Mouse (Mus musculus) forebrain, embryonic 13.5 days (tissue): ENCODE measurements around the gene 4930432M17Rik. TPM values are rescaled to one million over a fixed set of nuclear protein-coding genes. Genes with fewer than 3 reads are reported as not detected.

Experiments
- ATAC-seq: fragments of 200-750 bp; cut with Nextera tagmentation; 2 replicates; pipeline ENCODE4 v1.8.0; 2017
- H3K27ac ChIP-seq: fragments of 300-500 bp; sonication (generic); 2 replicates; pipeline ENCODE4 v1.5.1; 2015; ENCODE audit warnings: inconsistent platforms, mild to moderate bottlenecking, moderate library complexity
- H3K27me3 ChIP-seq: fragments of 300-500 bp; sonication (generic); 2 replicates; pipeline ENCODE4 v1.6.1; 2015; ENCODE audit warnings: mild to moderate bottlenecking, inconsistent platforms
- H3K36me3 ChIP-seq: fragments of 300-500 bp; sonication (generic); 2 replicates; pipeline ENCODE4 v1.6.1; 2015; ENCODE audit warnings: mild to moderate bottlenecking, inconsistent platforms; ENCODE audit not compliant: poor library complexity, severe bottlenecking
- H3K4me1 ChIP-seq: fragments of 300-500 bp; sonication (generic); 2 replicates; pipeline ENCODE4 v1.6.1; 2015; ENCODE audit warnings: inconsistent platforms
- H3K4me2 ChIP-seq: fragments of 300-500 bp; sonication (generic); 2 replicates; pipeline ENCODE4 v1.6.1; 2015; ENCODE audit warnings: inconsistent platforms, mild to moderate bottlenecking, moderate library complexity
- H3K4me3 ChIP-seq: fragments of 300-500 bp; sonication (generic); 2 replicates; pipeline ENCODE4 v1.5.1; 2015; ENCODE audit warnings: mild to moderate bottlenecking, inconsistent platforms
- H3K9ac ChIP-seq: fragments of 300-500 bp; sonication (generic); 2 replicates; pipeline ENCODE4 v1.6.1; 2015; ENCODE audit warnings: mild to moderate bottlenecking, inconsistent platforms
- H3K9me3 ChIP-seq: fragments of 300-500 bp; sonication (generic); replicated peaks from 2 replicates; pipeline ENCODE4 v1.6.1; 2016; ENCODE audit warnings: inconsistent platforms
- WGBS: fragments of 180-500 bp; shearing (Covaris S2); methylation state at CpG from one replicate; pipeline ENCODE4 v1.1.7; 2015; 5-methylcytosine and 5-hydroxymethylcytosine counted together
- polyA plus RNA-seq: library from polyadenylated mRNA; unstranded; fragments of >200 nt; fragmentation: Nextera tagmentation; extraction: Ambion mirVana; gene quantifications from 2 replicates; pipeline ENCODE4 v1.2.1, GENCODE M21; 2015

4930432M17Rik gene
- polyA plus RNA-seq, 1 experiment from 2014 or later = not detected

GRCm38 (mm10) chr3:121645447-121645846 lies 25.1 kb upstream of the 4930432M17Rik start:
- no peaks in the 10 kb centered on the region for H3K9me3 ChIP-seq
- no peak overlapping the region for H3K4me2 ChIP-seq
- H3K27ac ChIP-seq = no peak overlapping the region
- ATAC-seq = no peak
- no peak overlapping the region for H3K9ac ChIP-seq
- H3K4me1 ChIP-seq = no peaks in the 10 kb centered on the region
- 67% methylated on average over 7 of the region's 7 CpGs for WGBS
- H3K36me3 ChIP-seq = no peaks in the 10 kb centered on the region
- no peak overlapping the region for H3K4me3 ChIP-seq
- no peaks in the 10 kb centered on the region for H3K27me3 ChIP-seq

DNA sequence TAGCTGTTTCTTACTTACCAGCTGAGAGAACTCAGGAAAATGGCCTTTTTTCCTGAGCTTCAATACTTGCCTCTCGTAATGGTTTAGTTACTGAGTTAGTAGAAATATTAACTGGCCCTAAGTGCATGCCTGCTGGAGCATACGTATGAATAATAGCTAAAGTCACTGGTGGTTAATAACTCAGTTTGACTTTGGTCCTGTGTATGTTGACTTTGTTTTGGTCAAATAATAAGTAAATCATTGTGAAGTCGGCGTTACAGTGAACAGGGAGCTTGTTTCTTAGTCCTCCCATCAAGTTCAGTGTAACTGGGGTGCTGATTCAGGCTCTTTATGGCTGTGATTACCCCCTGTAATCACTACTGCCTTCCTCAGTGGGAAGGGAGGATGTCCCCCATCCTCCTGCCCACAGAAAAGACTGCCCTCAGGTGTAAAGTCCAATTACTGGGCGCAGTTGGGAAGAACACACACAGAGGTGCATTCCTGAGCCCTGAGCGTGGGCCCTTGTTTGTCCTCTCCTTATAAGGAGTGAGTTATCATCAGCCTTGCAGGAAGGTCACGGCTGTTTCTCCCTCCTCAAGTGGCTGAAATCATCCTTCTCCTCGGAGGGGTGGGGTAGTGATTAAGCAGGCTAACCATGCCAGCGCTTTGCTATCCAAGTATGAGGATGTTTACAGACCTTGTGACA lies 24.1 kb upstream of the 4930432M17Rik start:
- H3K9ac ChIP-seq = no peak overlapping the region

GRCm38 (mm10) chr3:121648238-121648778 lies 22.3 kb upstream of the 4930432M17Rik start:
- WGBS = 90% methylated on average over 8 of the region's 8 CpGs
- no peaks in the 10 kb centered on the region for H3K36me3 ChIP-seq
- H3K9me3 ChIP-seq = no peaks in the 10 kb centered on the region
- H3K4me1 ChIP-seq = no peaks in the 10 kb centered on the region
- no peak overlapping the region for H3K9ac ChIP-seq
- no peaks in the 10 kb centered on the region for H3K27me3 ChIP-seq
- no peak overlapping the region for H3K4me3 ChIP-seq
- ATAC-seq = no peak
- no peak overlapping the region for H3K27ac ChIP-seq
- H3K4me2 ChIP-seq = no peak overlapping the region

More for the DNA sequence above, 24.1 kb upstream of the 4930432M17Rik start:
- H3K4me3 ChIP-seq = no peak overlapping the region
- H3K36me3 ChIP-seq = no peaks in the 10 kb centered on the region
- H3K9me3 ChIP-seq = no peaks in the 10 kb centered on the region
- 79% methylated on average over 9 of the region's 9 CpGs for WGBS
- ATAC-seq = no peak
- H3K4me2 ChIP-seq = no peak overlapping the region
- H3K27ac ChIP-seq = no peak overlapping the region
- no peaks in the 10 kb centered on the region for H3K4me1 ChIP-seq
- no peaks in the 10 kb centered on the region for H3K27me3 ChIP-seq

- 85% methylated on average over 10 of the region's 10 CpGs for WGBS
- H3K9me3 ChIP-seq = no peaks in the 10 kb centered on the region
- no peak overlapping the region for H3K9ac ChIP-seq
- H3K4me3 ChIP-seq = no peak overlapping the region
- ATAC-seq = no peak
- no peaks in the 10 kb centered on the region for H3K4me1 ChIP-seq
- no peak overlapping the region for H3K27ac ChIP-seq
- H3K27me3 ChIP-seq = no peaks in the 10 kb centered on the region
- no peak overlapping the region for H3K4me2 ChIP-seq
- no peaks in the 10 kb centered on the region for H3K36me3 ChIP-seq
These were observed 20.4 kb upstream of the 4930432M17Rik start for GRCm38 (mm10) chr3:121650052-121650671.

DNA sequence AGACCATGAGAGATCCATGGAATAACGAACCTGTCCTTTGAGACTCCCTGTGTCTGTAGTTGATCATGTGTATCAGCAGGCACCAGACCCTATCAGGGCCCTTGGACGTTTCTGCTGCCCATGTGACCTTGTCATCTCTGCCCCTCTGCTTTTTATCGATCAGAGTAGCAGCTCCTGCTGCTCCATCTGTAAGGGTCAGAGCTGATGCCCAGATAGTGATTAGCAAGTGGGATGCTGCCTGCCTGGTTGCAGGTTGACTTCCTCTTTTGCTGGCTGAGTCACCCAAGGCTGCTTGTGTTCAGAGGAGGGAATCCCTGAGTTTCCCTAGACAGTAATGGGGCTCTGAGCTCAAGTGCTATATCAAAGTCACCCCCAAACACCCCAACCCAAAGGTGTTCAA lies 18.9 kb upstream of the 4930432M17Rik start:
- no peak overlapping the region for H3K4me2 ChIP-seq
- H3K9me3 ChIP-seq = no peaks in the 10 kb centered on the region
- ATAC-seq = no peak
- H3K27ac ChIP-seq = no peak overlapping the region
- no peak overlapping the region for H3K9ac ChIP-seq
- no peaks in the 10 kb centered on the region for H3K27me3 ChIP-seq
- no peak overlapping the region for H3K4me3 ChIP-seq
- no peaks in the 10 kb centered on the region for H3K4me1 ChIP-seq
- no peaks in the 10 kb centered on the region for H3K36me3 ChIP-seq
- WGBS = 79% methylated on average over 3 of the region's 3 CpGs

GRCm38 (mm10) chr3:121652186-121652585 lies 18.4 kb upstream of the 4930432M17Rik start:
- Histone ChIP-seq H3K27me3 (no peaks in the 10 kb centered on the region), H3K4me3 (no peak overlapping the region), H3K9me3 (no peaks in the 10 kb centered on the region), H3K4me1 (no peaks in the 10 kb centered on the region), H3K9ac (no peak overlapping the region), H3K4me2 (no peak overlapping the region), H3K27ac (no peak overlapping the region), H3K36me3 (no peaks in the 10 kb centered on the region)
- ATAC-seq = no peak
- WGBS = 74% methylated on average over 1 of the region's 1 CpGs

DNA sequence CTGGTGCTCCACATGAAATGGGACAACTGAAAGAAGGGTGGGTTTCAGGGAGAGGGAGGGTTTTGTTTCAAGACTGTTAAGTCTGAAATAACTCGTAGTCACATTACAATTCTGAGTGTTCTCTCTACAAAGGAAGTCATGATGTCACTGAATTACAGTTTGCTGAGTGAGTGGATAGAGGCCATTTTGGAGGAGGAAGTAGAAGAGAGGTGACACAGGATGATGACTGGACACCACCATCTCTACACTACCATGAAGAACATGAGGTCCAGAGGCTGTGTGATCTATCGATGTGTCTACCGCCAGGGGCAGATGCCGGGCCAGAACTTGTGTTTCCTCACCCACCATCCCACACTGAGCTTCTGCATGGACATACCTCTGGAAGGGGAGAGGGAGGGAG lies 13.6 kb upstream of the 4930432M17Rik start:
- 97% methylated on average over 4 of the region's 4 CpGs for WGBS
- Histone ChIP-seq H3K9me3 (no peaks in the 10 kb centered on the region), H3K4me1 (no peaks in the 10 kb centered on the region)

DNA sequence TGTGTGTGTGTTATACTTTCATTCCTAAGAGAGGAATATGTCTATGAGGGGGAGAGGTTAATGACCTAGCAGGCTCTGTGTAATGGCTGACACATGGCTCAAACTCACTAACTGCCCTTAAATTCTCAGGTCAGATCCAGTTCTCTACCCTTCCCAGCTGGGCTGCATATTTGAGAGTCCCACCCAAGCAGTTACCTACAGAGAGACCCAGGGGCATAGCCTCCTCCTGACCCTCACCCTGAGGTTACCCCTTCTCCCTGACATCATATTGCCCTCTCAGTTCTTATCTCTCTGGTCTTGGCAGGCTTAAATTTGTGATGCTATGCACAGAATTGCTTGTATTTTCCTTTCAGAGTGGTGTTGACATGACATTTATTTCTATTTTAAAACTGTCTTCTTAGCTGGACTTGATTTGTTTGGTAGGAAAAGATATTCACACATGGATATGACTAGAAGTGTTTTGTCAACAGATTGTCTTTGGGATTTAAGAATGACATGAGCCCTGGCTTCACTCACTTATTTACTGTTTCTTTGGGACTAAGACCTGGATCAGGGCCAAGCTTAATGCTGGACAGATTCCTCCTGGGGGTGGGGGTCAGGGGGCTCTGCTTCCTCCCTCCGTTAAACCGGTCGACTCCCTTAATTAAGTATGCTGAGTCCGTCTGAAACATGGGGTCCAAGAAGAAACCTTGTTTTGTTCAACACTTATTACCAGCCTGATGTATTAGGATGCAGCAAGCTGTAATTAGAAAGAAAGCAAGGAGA lies 7.7 kb upstream of the 4930432M17Rik start:
- no peaks in the 10 kb centered on the region for H3K27me3 ChIP-seq
- ATAC-seq = no peak
- 23% methylated on average over 4 of the region's 4 CpGs for WGBS

More for the DNA sequence above, 13.6 kb upstream of the 4930432M17Rik start:
- no peaks in the 10 kb centered on the region for H3K27me3 ChIP-seq
- no peak overlapping the region for H3K27ac ChIP-seq
- H3K36me3 ChIP-seq = no peaks in the 10 kb centered on the region
- no peak overlapping the region for H3K4me2 ChIP-seq
- H3K9ac ChIP-seq = no peak overlapping the region
- ATAC-seq = no peak
- H3K4me3 ChIP-seq = no peak overlapping the region

GRCm38 (mm10) chr3:121663470-121663847 lies 7.1 kb upstream of the 4930432M17Rik start:
- H3K27ac ChIP-seq = no peak overlapping the region
- H3K4me3 ChIP-seq = no peak overlapping the region
- H3K9ac ChIP-seq = no peak overlapping the region
- no peaks in the 10 kb centered on the region for H3K36me3 ChIP-seq
- 88% methylated on average over 9 of the region's 9 CpGs for WGBS
- no peak for ATAC-seq
- H3K9me3 ChIP-seq = no peaks in the 10 kb centered on the region
- H3K27me3 ChIP-seq = no peaks in the 10 kb centered on the region
- peaks cover 9% of the 10 kb centered on the region for H3K4me1 ChIP-seq
- no peak overlapping the region for H3K4me2 ChIP-seq

More for the DNA sequence above, 7.7 kb upstream of the 4930432M17Rik start:
- Histone ChIP-seq H3K4me3 (no peak overlapping the region), H3K9ac (no peak overlapping the region), H3K4me1 (peaks cover 9% of the 10 kb centered on the region), H3K9me3 (no peaks in the 10 kb centered on the region), H3K4me2 (no peak overlapping the region), H3K36me3 (no peaks in the 10 kb centered on the region), H3K27ac (no peak overlapping the region)

GRCm38 (mm10) chr3:121672135-121672790 lies 1.7 kb downstream of the 4930432M17Rik start:
- Histone ChIP-seq H3K4me1 (no peaks in the 10 kb centered on the region), H3K4me3 (no peak overlapping the region), H3K27ac (no peak overlapping the region), H3K9ac (no peak overlapping the region), H3K9me3 (no peaks in the 10 kb centered on the region), H3K36me3 (no peaks in the 10 kb centered on the region), H3K4me2 (no peak overlapping the region), H3K27me3 (no peaks in the 10 kb centered on the region)
- WGBS = 85% methylated on average over 5 of the region's 5 CpGs
- ATAC-seq = no peak

DNA sequence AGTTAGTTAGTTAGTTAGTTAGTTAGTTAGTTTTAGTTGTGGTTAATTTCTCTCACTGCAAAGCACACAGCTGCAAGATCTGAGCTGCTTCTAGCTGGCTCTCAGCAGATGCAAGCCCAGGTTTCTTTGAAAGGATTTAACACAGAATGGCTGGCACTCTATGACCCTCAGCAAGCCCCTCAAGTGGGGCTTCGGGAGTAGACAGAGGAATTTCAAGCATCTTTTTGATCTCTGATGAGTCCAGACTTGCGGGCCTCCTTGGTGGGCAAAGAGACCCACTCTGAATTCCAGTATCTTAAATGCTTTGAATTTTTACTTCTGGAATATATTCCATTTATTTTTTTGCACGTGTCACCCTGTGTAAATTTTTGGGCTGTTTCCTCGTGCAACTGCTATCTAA lies 8.4 kb downstream of the 4930432M17Rik start:
- 0 out of 2 replicates have a peak, but pooled peaks cover 4% of the 10 kb centered on the region for H3K4me1 ChIP-seq
- no peaks in the 10 kb centered on the region for H3K27me3 ChIP-seq
- H3K9me3 ChIP-seq = no peaks in the 10 kb centered on the region
- 39% methylated on average over 4 of the region's 4 CpGs for WGBS
- no peaks in the 10 kb centered on the region for H3K36me3 ChIP-seq
- no peak overlapping the region for H3K4me2 ChIP-seq
- H3K4me3 ChIP-seq = no peak overlapping the region
- no peak overlapping the region for H3K27ac ChIP-seq
- no peak for ATAC-seq
- no peak overlapping the region for H3K9ac ChIP-seq
